Mouse (Mus musculus) yolk sac, embryonic 10.5 days (tissue): ENCODE data around the gene Irf2bpl.

Experiments used
- DNase-seq: peaks from one replicate; pipeline ENCODE4 v3.0.0-alpha.2; 2017; ENCODE audit warnings: low spot score

Irf2bpl gene

GRCm38 (mm10) chr12:86859924-86860790, 24.4 kb downstream of the Irf2bpl start:
- DNase-seq, result no peak

DNA sequence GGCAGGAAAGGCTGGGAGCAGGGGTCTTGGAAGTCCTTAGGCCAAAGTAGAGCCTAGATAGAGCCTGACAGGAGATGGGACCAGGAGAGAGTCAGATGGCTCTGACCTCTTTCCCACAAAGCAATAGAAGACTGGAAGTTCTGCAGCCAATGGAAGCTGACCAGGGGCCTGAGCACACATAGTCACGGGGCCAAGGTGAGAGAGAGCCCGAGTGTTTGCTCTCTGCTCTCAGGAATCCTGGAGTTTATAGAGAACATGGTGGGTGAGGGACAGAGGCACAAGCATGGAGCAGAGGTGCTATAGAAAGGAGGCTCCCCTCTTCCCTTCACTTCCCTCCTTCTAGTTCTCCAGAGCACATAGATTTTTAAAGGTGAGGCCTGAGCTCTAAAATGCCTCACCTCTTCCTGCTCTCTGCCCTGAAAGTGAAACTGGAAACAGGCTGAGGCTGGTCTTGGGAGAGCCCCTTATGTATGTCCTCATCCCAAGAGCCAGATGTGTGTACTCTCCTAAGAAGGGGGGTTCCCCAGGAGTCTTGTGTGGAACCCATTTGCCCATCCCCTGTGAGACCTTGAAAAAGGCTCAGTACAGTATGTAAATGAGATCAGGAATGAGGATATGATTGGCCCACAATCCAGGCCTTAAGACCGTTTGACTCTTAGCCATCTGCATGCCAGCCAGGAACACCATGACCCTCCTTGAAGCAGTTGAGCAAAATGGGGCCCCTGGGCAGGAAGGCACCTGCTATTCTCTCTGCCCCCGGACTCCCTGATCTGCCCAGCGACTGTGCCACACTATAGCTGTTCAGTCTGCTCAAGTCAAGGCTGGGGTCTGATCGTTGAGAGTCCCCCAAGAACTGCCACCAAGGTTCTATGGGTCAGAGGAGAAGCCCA, 25.4 kb downstream of the Irf2bpl start:
- DNase-seq, result no peak

- DNase-seq, result no peak
Measured at GRCm38 (mm10) chr12:86858498-86858897, 26.1 kb downstream of the Irf2bpl start.

- no peak for DNase-seq
Measured at GRCm38 (mm10) chr12:86857290-86857689, 27.3 kb downstream of the Irf2bpl start.

DNA sequence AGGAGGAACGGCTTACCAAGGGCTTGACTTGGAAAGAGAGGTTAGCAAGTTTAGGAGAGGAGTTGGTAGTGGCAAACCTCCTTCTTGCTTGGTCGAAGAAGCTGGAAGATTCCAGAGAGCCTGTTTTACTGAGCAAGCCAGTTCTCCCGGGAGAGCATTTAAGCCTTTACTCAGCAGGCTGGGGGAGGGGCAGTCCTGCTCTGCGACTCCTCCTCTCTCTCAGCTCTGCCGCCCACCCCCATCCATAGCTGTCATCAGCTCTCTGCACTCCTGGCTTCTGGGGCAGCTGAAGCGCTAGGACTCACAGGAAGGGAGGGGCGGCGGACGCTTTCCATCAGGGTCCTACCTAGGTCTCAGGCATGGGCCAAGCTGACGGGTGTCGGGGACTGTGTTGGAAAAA, 28.9 kb downstream of the Irf2bpl start:
- DNase-seq, result peak; percentile 80

DNA sequence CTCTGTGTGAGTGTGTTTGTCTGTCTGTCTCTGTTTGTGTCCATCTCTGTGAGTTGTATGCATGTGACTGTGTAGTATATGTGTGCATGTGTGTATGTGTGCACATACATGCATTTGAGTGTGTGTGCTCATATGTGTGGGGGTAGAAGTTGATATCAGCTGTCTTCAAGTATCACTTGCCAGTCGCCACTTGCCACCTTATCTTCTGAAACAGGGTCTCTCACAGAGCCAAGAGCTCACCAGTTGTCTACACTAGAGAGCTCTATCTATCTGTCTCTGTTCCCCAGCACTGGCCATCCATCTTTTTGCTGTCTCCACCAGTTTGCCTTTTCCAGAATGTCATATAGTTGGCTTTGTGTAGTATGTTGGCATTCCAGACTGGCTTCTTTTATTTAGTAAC, 31.1 kb downstream of the Irf2bpl start:
- no peak for DNase-seq

- DNase-seq, result no peak
Measured at GRCm38 (mm10) chr12:86851313-86851712, 33.3 kb downstream of the Irf2bpl start.

DNA sequence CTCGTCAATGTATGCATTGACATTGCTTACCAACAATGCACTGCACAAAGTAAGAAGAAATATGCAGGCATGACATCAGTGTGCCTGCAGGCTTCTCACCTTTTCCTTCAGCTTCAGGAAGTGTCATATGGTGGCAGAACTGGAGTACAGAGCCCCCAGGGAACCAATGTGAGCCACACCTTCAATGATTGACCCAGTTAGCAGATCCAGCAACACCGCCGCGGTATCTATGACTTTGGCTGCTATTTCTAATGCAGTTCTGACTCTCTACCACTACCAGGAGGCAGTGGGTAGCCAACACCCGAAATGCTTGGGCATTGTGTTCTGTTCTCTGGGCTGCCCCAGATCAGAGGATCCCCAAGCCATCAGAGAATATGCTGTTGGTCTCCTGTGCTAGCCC, 33.9 kb downstream of the Irf2bpl start:
- no peak for DNase-seq

GRCm38 (mm10) chr12:86849945-86850626, 34.5 kb downstream of the Irf2bpl start:
- no peak for DNase-seq

GRCm38 (mm10) chr12:86842866-86843459, 41.6 kb downstream of the Irf2bpl start:
- no peak for DNase-seq

GRCm38 (mm10) chr12:86840526-86840925, 44.1 kb downstream of the Irf2bpl start:
- no peak for DNase-seq

- no peak for DNase-seq
Measured at GRCm38 (mm10) chr12:86838181-86838580, 46.4 kb downstream of the Irf2bpl start.

DNA sequence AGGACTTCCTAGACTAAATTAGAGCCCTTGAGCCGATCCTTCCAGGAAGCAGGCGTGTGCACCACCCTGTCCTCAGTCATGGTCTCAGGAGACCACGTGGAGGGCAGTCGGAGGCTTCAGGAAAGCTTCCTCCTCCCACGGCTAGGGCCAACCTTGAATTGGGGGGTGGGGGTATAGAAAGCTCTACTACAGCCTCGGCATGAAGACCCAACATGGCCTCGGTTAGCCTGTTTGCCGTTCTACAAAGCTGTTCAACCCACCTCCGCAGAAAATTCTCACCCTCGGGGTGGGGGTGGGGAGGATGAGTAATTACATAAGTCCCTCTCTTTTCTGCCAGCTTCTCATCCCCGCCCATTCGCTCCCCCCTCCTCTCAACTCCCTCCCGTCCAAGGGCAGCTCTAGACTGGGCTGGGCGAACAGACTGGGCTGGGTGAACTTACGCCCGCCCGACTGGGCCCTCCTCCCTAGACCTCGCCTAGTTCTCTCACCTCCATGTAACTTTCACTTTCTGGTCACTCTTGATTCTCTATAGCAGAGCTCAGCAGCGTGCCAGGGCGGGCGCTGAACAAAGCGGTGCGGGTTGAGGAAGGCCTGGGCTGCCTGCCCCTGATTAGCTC, 48.1 kb downstream of the Irf2bpl start:
- DNase-seq, result peak; percentile 71

GRCm38 (mm10) chr12:86835899-86836298, 48.7 kb downstream of the Irf2bpl start:
- no peak for DNase-seq

GRCm38 (mm10) chr12:86834416-86834772, 50.2 kb downstream of the Irf2bpl start:
- no peak for DNase-seq

GRCm38 (mm10) chr12:86833711-86834415, 50.7 kb downstream of the Irf2bpl start:
- no peak for DNase-seq

DNA sequence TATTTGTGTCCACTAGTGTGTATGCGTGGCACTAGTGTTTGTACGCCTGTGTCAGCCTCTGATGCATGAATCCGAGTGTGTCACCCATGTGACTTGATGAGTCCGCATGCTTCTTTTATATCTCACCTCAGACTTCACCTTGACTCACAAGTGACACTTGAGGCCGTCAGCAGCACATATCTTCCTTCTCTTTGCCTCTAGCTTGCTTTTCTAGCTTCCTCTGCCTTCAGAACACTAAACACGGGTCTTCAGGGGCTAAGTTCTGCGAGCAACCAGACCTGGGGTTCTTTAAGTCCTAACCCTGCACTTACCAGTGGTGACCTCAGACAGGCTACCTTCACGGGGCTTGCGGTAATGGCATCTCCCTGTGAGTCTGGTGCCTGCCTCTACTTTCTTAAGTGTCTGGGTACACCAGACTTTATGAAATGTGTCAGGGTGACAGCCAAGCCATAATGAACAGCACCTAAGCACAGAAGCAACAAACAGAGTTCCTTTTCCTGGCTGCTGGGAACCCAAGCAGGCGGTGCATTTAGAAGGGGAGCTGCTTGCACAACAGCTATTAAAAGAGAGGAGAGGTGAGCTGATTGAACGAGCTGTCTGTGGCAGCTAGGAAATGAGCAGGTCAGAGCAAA, 51.9 kb downstream of the Irf2bpl start:
- DNase-seq, result no peak

DNA sequence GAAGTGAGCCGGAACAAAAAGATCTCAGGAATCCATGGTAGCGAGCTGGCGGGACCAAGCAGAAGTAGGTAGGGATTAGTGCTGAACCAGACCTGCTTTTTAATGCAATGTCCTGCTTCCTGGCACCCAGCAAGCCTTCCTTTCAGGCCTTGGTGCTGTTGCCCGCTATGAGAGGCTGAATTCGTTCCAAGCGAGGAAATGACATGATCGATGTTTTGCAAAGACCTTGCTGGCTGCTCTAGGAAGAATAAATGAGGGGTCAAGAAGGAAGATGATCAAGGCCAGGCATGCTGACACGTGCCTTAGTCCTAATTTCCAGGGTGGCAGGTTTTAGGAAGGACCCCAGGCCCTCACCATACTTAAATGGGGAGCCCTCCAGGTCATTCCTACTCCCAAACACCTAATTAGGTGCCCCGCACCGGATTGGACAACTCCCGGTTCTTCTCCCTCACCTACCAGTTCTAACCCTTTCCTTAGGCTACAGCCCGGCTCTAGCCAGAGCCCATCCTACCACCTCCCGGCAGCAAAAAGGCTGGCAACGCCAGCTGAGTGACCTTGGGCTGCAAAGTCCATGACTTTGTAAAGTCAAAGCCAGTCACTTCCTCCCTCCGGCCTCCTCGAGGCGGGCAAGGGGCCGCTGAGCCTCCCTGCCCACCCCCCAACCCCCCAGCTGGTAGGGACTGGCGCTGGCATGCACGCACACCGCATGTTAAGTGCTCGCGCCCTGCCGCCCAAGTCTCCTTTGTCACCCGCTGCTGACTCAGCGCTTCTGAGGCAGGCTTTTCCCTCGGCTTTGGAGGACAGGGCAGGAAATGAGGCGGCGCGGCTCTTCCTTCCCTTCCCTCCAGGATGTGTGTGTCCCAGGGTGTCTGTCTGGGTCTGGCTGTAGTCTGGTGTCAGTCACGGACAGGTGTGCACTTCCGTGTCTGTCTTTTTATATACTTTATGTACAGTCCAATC, 52.7 kb downstream of the Irf2bpl start:
- DNase-seq, result peak; percentile 64
